Mouse (Mus musculus) C2C12 (cell line): ENCODE results near the gene Pdxk.
"Not testable (repeated sequence)": the region's sequence is repeated elsewhere in the genome, so short reads cannot be mapped to it uniquely, and the experiment has no call there.

Experiments
- CTCF ChIP-seq: IDR thresholded peaks from one replicate; pipeline ENCODE4 v1.5.1; 2011; ENCODE audit not compliant: control insufficient read depth, insufficient read depth, insufficient read length
- MAX ChIP-seq: IDR thresholded peaks from one replicate; pipeline ENCODE4 v1.6.1; 2011; ENCODE audit warnings: mild to moderate bottlenecking, control low read depth
- MYOG ChIP-seq: IDR thresholded peaks from one replicate; pipeline ENCODE4 v1.6.1; 2011; ENCODE audit not compliant: control insufficient read depth, insufficient read length; ENCODE audit errors: extremely low read depth
- USF1 ChIP-seq: IDR thresholded peaks from one replicate; pipeline ENCODE4 v1.6.1; 2011; ENCODE audit warnings: low read depth, mild to moderate bottlenecking, control low read depth, moderate library complexity

- not testable (repeated sequence) for TF ChIP-seq MAX, CTCF, MYOG, USF1
These were observed 20.6 kb upstream of the Pdxk start for GRCm38 (mm10) chr10:78485369-78485768.
